ENCODE assay signal across 11 mouse cellular contexts in the genomic region with DNA sequence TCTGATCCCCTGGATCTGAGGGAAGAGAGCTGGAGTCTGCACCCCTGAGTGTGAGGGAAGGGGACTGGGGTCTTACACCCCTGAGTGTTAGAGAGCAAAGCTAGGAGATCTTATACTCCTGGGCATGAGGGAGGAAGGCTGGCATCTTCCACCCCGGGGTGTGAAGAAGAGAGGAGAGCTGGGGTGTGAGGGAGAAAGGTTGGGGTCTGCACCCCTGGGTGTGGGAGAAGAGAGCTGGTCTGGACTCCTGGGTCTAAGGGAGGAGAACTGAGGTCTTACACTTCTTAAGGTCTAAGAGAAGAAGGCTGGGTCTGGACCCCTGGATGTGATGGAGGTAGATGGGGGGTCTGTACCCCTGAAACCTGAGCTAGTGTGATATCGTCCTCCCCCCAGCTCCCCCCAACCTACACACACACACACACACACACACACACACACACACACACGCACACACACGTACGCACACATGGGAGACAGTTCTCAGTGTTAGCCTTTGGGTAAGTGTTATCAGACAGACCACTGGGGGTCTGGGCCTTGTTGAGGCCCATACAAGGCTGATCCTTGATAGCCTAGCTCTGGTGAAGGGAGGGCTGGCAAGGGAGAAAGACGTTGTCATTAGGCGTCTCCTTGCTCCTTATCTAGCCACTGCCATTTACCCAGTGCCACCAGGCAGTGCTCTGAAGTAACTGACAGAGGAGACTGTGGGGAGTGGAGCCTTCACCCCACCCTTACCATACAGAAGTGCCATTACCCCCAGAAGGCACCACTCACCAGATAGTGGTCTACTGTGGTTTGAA. TPM values are rescaled to one million over a fixed set of nuclear protein-coding genes. Genes with fewer than 3 reads are reported as not detected.
A peak's percentile ranks its signal among the peaks of the same experiment; 100 is the strongest.
DNase-seq lines count a peak whose midpoint lies in the region; ATAC-seq lines count a peak whose summit lies in the region.
"Had no signal": no experiment of that assay in that cellular context is flagged by ENCODE, and none has a peak within 500 bp of the region (broad histone marks: within the 10 kb centered on the region; RNA-seq: fewer than 3 reads in every experiment).

No protein-coding gene starts in this region.

- ATAC-seq in midbrain, embryonic 15.5 days (replicated peaks): no peak
- peak; percentile 52 for ATAC-seq in common myeloid progenitor, adult 5-6 weeks (replicated peaks; ENCODE audit: low read depth, poor library complexity, severe bottlenecking)
- ATAC-seq in liver, embryonic 11.5 days (replicated peaks; ENCODE audit: low FRiP score): peak; percentile 90
- no peak for ATAC-seq in forebrain, embryonic 13.5 days

- no peaks in the 10 kb centered on the region for H3K27me3 ChIP-seq in midbrain, embryonic 10.5 days (ENCODE audit: low read depth, poor library complexity, severe bottlenecking)
- H3K27me3 ChIP-seq in midbrain, embryonic 15.5 days (replicated peaks): no peaks in the 10 kb centered on the region
- H3K27me3 ChIP-seq in liver, embryonic 11.5 days (replicated peaks; ENCODE audit: control insufficient read depth, insufficient read depth, low read length): no peaks in the 10 kb centered on the region
- 0 out of 2 replicates have a peak, but pooled peaks cover under 1% of the 10 kb centered on the region for H3K27me3 ChIP-seq in forebrain, embryonic 13.5 days

- 0 out of 2 replicates have a peak overlapping the region, but pooled peaks have one; percentile 7 for H3K4me3 ChIP-seq in midbrain, embryonic 10.5 days
- H3K4me3 ChIP-seq in midbrain, embryonic 15.5 days: no peak overlapping the region
- peak overlapping the region; percentile 82 for H3K4me3 ChIP-seq in liver, embryonic 11.5 days (ENCODE audit: low read depth, low read length)
- H3K4me3 ChIP-seq in forebrain, embryonic 13.5 days: no peak overlapping the region

- peaks cover 10% of the 10 kb centered on the region for H3K4me1 ChIP-seq in midbrain, embryonic 10.5 days
- H3K4me1 ChIP-seq in midbrain, embryonic 15.5 days: peaks cover 6% of the 10 kb centered on the region; the same call in 1 of the 2 replicates
- peaks cover 21% of the 10 kb centered on the region for H3K4me1 ChIP-seq in liver, embryonic 11.5 days (replicated peaks; ENCODE audit: control insufficient read depth, insufficient read depth, low read length)
- peaks cover 11% of the 10 kb centered on the region for H3K4me1 ChIP-seq in forebrain, embryonic 13.5 days

- no peaks in the 10 kb centered on the region for H3K36me3 ChIP-seq in midbrain, embryonic 10.5 days
- H3K36me3 ChIP-seq in midbrain, embryonic 15.5 days (replicated peaks): no peaks in the 10 kb centered on the region
- peaks cover 2% of the 10 kb centered on the region; the same call in 1 of the 2 replicates for H3K36me3 ChIP-seq in liver, embryonic 11.5 days (ENCODE audit: control insufficient read depth, insufficient read depth, low read length)
- H3K36me3 ChIP-seq in forebrain, embryonic 13.5 days (ENCODE audit: poor library complexity, severe bottlenecking): no peaks in the 10 kb centered on the region

- DNase-seq in midbrain, embryonic 10.5 days (ENCODE audit: low spot score): no peak
- DNase-seq in liver, embryonic 11.5 days (ENCODE audit: low spot score): no peak
- DNase-seq in thymus, postnatal 14 days: peak; percentile 54
- DNase-seq in kidney, postnatal 10 days: no peak
- DNase-seq: adrenal gland, adult 8-10 months; heart, adult 11 months had no signal

- peak overlapping the region; percentile 72; the same call in 1 of the 2 replicates for H3K27ac ChIP-seq in midbrain, embryonic 10.5 days (replicated peaks)
- no peak overlapping the region for H3K27ac ChIP-seq in midbrain, embryonic 15.5 days
- H3K27ac ChIP-seq in liver, embryonic 11.5 days (ENCODE audit: low read depth, low read length): peak overlapping the region; percentile 99
- H3K27ac ChIP-seq in forebrain, embryonic 13.5 days: no peak overlapping the region

- no peak overlapping the region for H3K9ac ChIP-seq in midbrain, embryonic 15.5 days
- H3K9ac ChIP-seq in liver, embryonic 11.5 days (ENCODE audit: low read depth, low read length): peak overlapping the region; percentile 98
- H3K9ac ChIP-seq in forebrain, embryonic 13.5 days: no peak overlapping the region

- 74% methylated on average over 7 of the region's 7 CpGs for WGBS in midbrain, embryonic 10.5 days
- WGBS in midbrain, embryonic 15.5 days: 81% methylated on average over 7 of the region's 7 CpGs
- WGBS in liver, embryonic 11.5 days: 33% methylated on average over 7 of the region's 7 CpGs
- 81% methylated on average over 7 of the region's 7 CpGs for WGBS in forebrain, embryonic 13.5 days

- no peak overlapping the region for H3K4me2 ChIP-seq in midbrain, embryonic 15.5 days
- H3K4me2 ChIP-seq in liver, embryonic 11.5 days: peak overlapping the region; percentile 95
- no peak overlapping the region for H3K4me2 ChIP-seq in forebrain, embryonic 13.5 days

- H3K9me3 ChIP-seq in midbrain, embryonic 10.5 days (replicated peaks): no peaks in the 10 kb centered on the region
- no peaks in the 10 kb centered on the region for H3K9me3 ChIP-seq in midbrain, embryonic 15.5 days
- no peaks in the 10 kb centered on the region for H3K9me3 ChIP-seq in liver, embryonic 11.5 days (ENCODE audit: control insufficient read depth, low read length)
- H3K9me3 ChIP-seq in forebrain, embryonic 13.5 days (replicated peaks): no peaks in the 10 kb centered on the region

RNA-seq across cellular contexts. Expression of a gene that starts 1.1 kb away (rescaled TPM):
- polyA plus RNA-seq in midbrain, embryonic 10.5 days (2016; fragmentation: Nextera tagmentation; extraction: Ambion mirVana): 3.3 and 4.0 TPM in 2 replicates
- polyA plus RNA-seq in midbrain, embryonic 15.5 days (2015; fragmentation: Nextera tagmentation; extraction: Ambion mirVana): 0.92 and 1.1 TPM in 2 replicates
- total RNA-seq in common myeloid progenitor, adult 5-6 weeks (2017): 70.8 and 84.9 TPM in 2 replicates
- polyA plus RNA-seq in liver, embryonic 11.5 days (2014; fragmentation: Nextera tagmentation; extraction: Ambion mirVana): 119 and 123 TPM in 2 replicates
- polyA plus RNA-seq in forebrain, embryonic 13.5 days (2015; fragmentation: Nextera tagmentation; extraction: Ambion mirVana): 0.40 and 0.44 TPM in 2 replicates

RNA-seq across cellular contexts. Expression of a gene that starts 22.2 kb away (rescaled TPM):
- polyA plus RNA-seq in midbrain, embryonic 10.5 days (2016; fragmentation: Nextera tagmentation; extraction: Ambion mirVana): not detected in 2 replicates
- polyA plus RNA-seq in midbrain, embryonic 15.5 days (2015; fragmentation: Nextera tagmentation; extraction: Ambion mirVana): not detected in 2 replicates
- total RNA-seq in common myeloid progenitor, adult 5-6 weeks (2017): not detected in 2 replicates
- polyA plus RNA-seq in liver, embryonic 11.5 days (2014; fragmentation: Nextera tagmentation; extraction: Ambion mirVana): not detected in 2 replicates
- polyA plus RNA-seq in forebrain, embryonic 13.5 days (2015; fragmentation: Nextera tagmentation; extraction: Ambion mirVana): not detected in 2 replicates
- total RNA-seq: adrenal gland, adult 8-10 months had no signal
- polyA plus RNA-seq: limb, embryonic 11.5 days had no signal

RNA-seq across cellular contexts. Expression of a gene that starts 28.2 kb away (rescaled TPM):
- polyA plus RNA-seq in midbrain, embryonic 10.5 days (2016; fragmentation: Nextera tagmentation; extraction: Ambion mirVana): 29.0 and 34.1 TPM in 2 replicates
- 38.4 and 40.3 TPM in 2 replicates for polyA plus RNA-seq in midbrain, embryonic 15.5 days (2015; fragmentation: Nextera tagmentation; extraction: Ambion mirVana)
- total RNA-seq in common myeloid progenitor, adult 5-6 weeks (2017): 25.2 and 33.1 TPM in 2 replicates
- polyA plus RNA-seq in liver, embryonic 11.5 days (2014; fragmentation: Nextera tagmentation; extraction: Ambion mirVana): 30.2 and 34.8 TPM in 2 replicates
- polyA plus RNA-seq in forebrain, embryonic 13.5 days (2015; fragmentation: Nextera tagmentation; extraction: Ambion mirVana): 25.7 and 30.4 TPM in 2 replicates

RNA-seq across cellular contexts. Expression of a gene that starts 37.5 kb away (rescaled TPM):
- 0.14 and 0.26 TPM in 2 replicates for polyA plus RNA-seq in midbrain, embryonic 10.5 days (2016; fragmentation: Nextera tagmentation; extraction: Ambion mirVana)
- polyA plus RNA-seq in midbrain, embryonic 15.5 days (2015; fragmentation: Nextera tagmentation; extraction: Ambion mirVana): 0.48 TPM in 1 of 2 replicates, not detected in the other
- total RNA-seq in common myeloid progenitor, adult 5-6 weeks (2017): not detected in 2 replicates
- polyA plus RNA-seq in liver, embryonic 11.5 days (2014; fragmentation: Nextera tagmentation; extraction: Ambion mirVana): 0.22 TPM in 1 of 2 replicates, not detected in the other
- polyA plus RNA-seq in forebrain, embryonic 13.5 days (2015; fragmentation: Nextera tagmentation; extraction: Ambion mirVana): not detected in 2 replicates
- polyA plus RNA-seq: embryonic facial prominence, embryonic 14.5 days; limb, embryonic 11.5 days had no signal

RNA-seq across cellular contexts. Expression of a gene that starts 54.7 kb away (rescaled TPM):
- 13.7 and 15.5 TPM in 2 replicates for polyA plus RNA-seq in midbrain, embryonic 10.5 days (2016; fragmentation: Nextera tagmentation; extraction: Ambion mirVana)
- 23.6 and 24.5 TPM in 2 replicates for polyA plus RNA-seq in midbrain, embryonic 15.5 days (2015; fragmentation: Nextera tagmentation; extraction: Ambion mirVana)
- 2.4 and 6.5 TPM in 2 replicates for total RNA-seq in common myeloid progenitor, adult 5-6 weeks (2017)
- polyA plus RNA-seq in liver, embryonic 11.5 days (2014; fragmentation: Nextera tagmentation; extraction: Ambion mirVana): 5.6 and 5.8 TPM in 2 replicates
- polyA plus RNA-seq in forebrain, embryonic 13.5 days (2015; fragmentation: Nextera tagmentation; extraction: Ambion mirVana): 20.1 and 20.9 TPM in 2 replicates

Comparison
In these comparisons a context has a peak if more than half of its experiments do, and no peak if none do; other contexts are left out.
1. H3K27ac ChIP-seq: peak in midbrain, embryonic 10.5 days (single experiment) and liver, embryonic 11.5 days (single experiment); none in midbrain, embryonic 15.5 days (single experiment) and forebrain, embryonic 13.5 days (single experiment).
2. H3K4me3 ChIP-seq: peak in midbrain, embryonic 10.5 days (single experiment) and liver, embryonic 11.5 days (single experiment); none in midbrain, embryonic 15.5 days (single experiment) and forebrain, embryonic 13.5 days (single experiment).
3. ATAC-seq: peak in common myeloid progenitor, adult 5-6 weeks (single experiment) and liver, embryonic 11.5 days (single experiment); none in midbrain, embryonic 15.5 days (single experiment) and forebrain, embryonic 13.5 days (single experiment).
4. RNA of a gene that starts 1.1 kb away (polyA plus RNA-seq): 119 to 123 TPM in liver, embryonic 11.5 days; 3.3 to 4.0 TPM in midbrain, embryonic 10.5 days, 0.92 to 1.1 TPM in midbrain, embryonic 15.5 days and 0.40 to 0.44 TPM in forebrain, embryonic 13.5 days; every median in the first group is over 10 times any median in the second.